Mouse (Mus musculus) MEL (cell line): ENCODE data around the gene Tmc6. TPM values are rescaled to one million over a fixed set of nuclear protein-coding genes. Genes with fewer than 3 reads are reported as not detected.

Experiments
- DNase-seq: peaks from one replicate; pipeline ENCODE4 v3.0.0; 2011; ENCODE audit warnings: low read depth, low spot score
- H3K27ac ChIP-seq: 2 replicates; pipeline ENCODE4 v1.5.1; 2012; ENCODE audit warnings: low read depth, mild to moderate bottlenecking, control low read depth, low read length, moderate library complexity; ENCODE audit not compliant: control insufficient read depth
- H3K27me3 ChIP-seq, 2 experiments: fragments of 150-350 bp in 1 of 2; sonication (generic) in 1 of 2; 2 replicates each; pipeline ENCODE4 v1.6.1; 2012; ENCODE audit warnings: low read length in 2 of 2, mild to moderate bottlenecking in 2 of 2, improper control_type of control experiment in 1 of 2, moderate library complexity in 1 of 2; ENCODE audit not compliant: insufficient read depth in 2 of 2, control insufficient read depth in 1 of 2
- H3K36me3 ChIP-seq, 2 experiments: 2 replicates each; pipeline ENCODE4 v1.6.1; 2012 to 2014; ENCODE audit warnings: low read length in 2 of 2, improper control_type of control experiment in 1 of 2, inconsistent platforms in 1 of 2, mild to moderate bottlenecking in 1 of 2; ENCODE audit not compliant: insufficient read depth in 2 of 2, control insufficient read depth in 1 of 2
- H3K4me1 ChIP-seq, 2 experiments: fragments of 150-350 bp in 1 of 2; sonication (generic) in 1 of 2; 2 replicates each; pipeline ENCODE4 v1.6.1; 2012; ENCODE audit warnings: low read length in 2 of 2, improper control_type of control experiment in 1 of 2, mild to moderate bottlenecking in 1 of 2; ENCODE audit not compliant: insufficient read depth in 2 of 2, control insufficient read depth in 1 of 2
- H3K4me3 ChIP-seq, 2 experiments: fragments of 150-350 bp in 1 of 2; sonication (generic) in 1 of 2; 2 replicates each; pipeline ENCODE4 v1.5.1; 2012; ENCODE audit warnings: low read depth in 2 of 2, low read length in 2 of 2, mild to moderate bottlenecking in 2 of 2, moderate library complexity in 2 of 2, control low read depth in 1 of 2, improper control_type of control experiment in 1 of 2; ENCODE audit not compliant: control insufficient read depth in 1 of 2, insufficient read depth in 1 of 2
- H3K79me2 ChIP-seq: 2 replicates; pipeline ENCODE4 v1.6.1; 2012; ENCODE audit warnings: mild to moderate bottlenecking, low read length, moderate library complexity; ENCODE audit not compliant: control insufficient read depth, poor library complexity, insufficient read depth
- H3K9ac ChIP-seq: 2 replicates; pipeline ENCODE4 v1.6.1; 2012; ENCODE audit warnings: low read depth, mild to moderate bottlenecking, control low read depth, low read length, moderate library complexity; ENCODE audit not compliant: control insufficient read depth, poor library complexity, severe bottlenecking
- H3K9me3 ChIP-seq: fragments of 150-350 bp; sonication (generic); replicated peaks from 2 replicates; pipeline ENCODE4 v1.6.1; 2012; ENCODE audit warnings: mild to moderate bottlenecking, low read length, improper control_type of control experiment, moderate library complexity; ENCODE audit not compliant: insufficient read depth
- CHD1 ChIP-seq: IDR thresholded peaks from 2 replicates; pipeline ENCODE4 v1.6.1; 2012; ENCODE audit warnings: low read depth, mild to moderate bottlenecking, inconsistent platforms, low read length, improper control_type of control experiment
- CHD2 ChIP-seq: IDR thresholded peaks from 2 replicates; pipeline ENCODE4 v1.6.1; 2011; ENCODE audit warnings: low read length, improper control_type of control experiment
- E2F4 ChIP-seq: IDR thresholded peaks from 2 replicates; pipeline ENCODE4 v1.6.1; 2011; ENCODE audit warnings: low read depth, low read length, improper control_type of control experiment, borderline replicate concordance
- ELF1 ChIP-seq: IDR thresholded peaks from 2 replicates; pipeline ENCODE4 v1.6.1; 2014; ENCODE audit warnings: low read depth, mild to moderate bottlenecking, inconsistent platforms, low read length, improper control_type of control experiment, moderate library complexity
- ETS1 ChIP-seq: IDR thresholded peaks from 2 replicates; pipeline ENCODE4 v1.6.1; 2012; ENCODE audit warnings: low read depth, mild to moderate bottlenecking, inconsistent platforms, low read length, improper control_type of control experiment, moderate library complexity
- HCFC1 ChIP-seq: IDR thresholded peaks from 2 replicates; pipeline ENCODE4 v1.6.1; 2012; ENCODE audit warnings: low read depth, mild to moderate bottlenecking, inconsistent platforms, low read length, improper control_type of control experiment, moderate library complexity
- JUND ChIP-seq: IDR thresholded peaks from 2 replicates; pipeline ENCODE4 v1.6.1; 2011; ENCODE audit warnings: low read depth, mild to moderate bottlenecking, improper control_type of control experiment, low read length
- KAT2A ChIP-seq: conservative IDR thresholded peaks from 2 replicates; pipeline ENCODE4 v1.6.1; 2012; ENCODE audit warnings: low read depth, low read length, improper control_type of control experiment, inconsistent platforms
- MAFK ChIP-seq: IDR thresholded peaks from 2 replicates; pipeline ENCODE4 v1.6.1; 2011; ENCODE audit warnings: low read depth, mild to moderate bottlenecking, low read length, improper control_type of control experiment, borderline replicate concordance
- MEF2A ChIP-seq: IDR thresholded peaks from 2 replicates; pipeline ENCODE4 v1.6.1; 2014; ENCODE audit warnings: low read depth, mild to moderate bottlenecking, inconsistent platforms, low read length, improper control_type of control experiment; ENCODE audit not compliant: poor library complexity, insufficient replicate concordance, severe bottlenecking; ENCODE audit errors: extremely low read depth
- NELFE ChIP-seq: IDR thresholded peaks from 2 replicates; pipeline ENCODE4 v1.6.1; 2011; ENCODE audit warnings: low read depth, low read length, improper control_type of control experiment
- NRF1 ChIP-seq: IDR thresholded peaks from 2 replicates; pipeline ENCODE4 v1.6.1; 2014; ENCODE audit warnings: low read depth, mild to moderate bottlenecking, inconsistent platforms, low read length, improper control_type of control experiment, moderate library complexity; ENCODE audit not compliant: poor library complexity, insufficient read depth, severe bottlenecking
- POLR2A ChIP-seq, 2 experiments: IDR thresholded peaks; 2 replicates each; pipeline ENCODE4 v1.6.1; 2011 to 2012; ENCODE audit warnings: low read length in 2 of 2, mild to moderate bottlenecking in 2 of 2, control low read depth in 1 of 2, improper control_type of control experiment in 1 of 2, low read depth in 1 of 2, moderate library complexity in 1 of 2; ENCODE audit not compliant: control insufficient read depth in 1 of 2, insufficient read depth in 1 of 2, poor library complexity in 1 of 2
- POLR2AphosphoS2 ChIP-seq: IDR thresholded peaks from 2 replicates; pipeline ENCODE4 v1.6.1; 2011; ENCODE audit warnings: low read length, improper control_type of control experiment
- RCOR1 ChIP-seq: IDR thresholded peaks from 2 replicates; pipeline ENCODE4 v1.6.1; 2012; ENCODE audit warnings: low read depth, mild to moderate bottlenecking, inconsistent platforms, low read length, improper control_type of control experiment
- TAL1 ChIP-seq: IDR thresholded peaks from 2 replicates; pipeline ENCODE4 v1.6.1; 2012; ENCODE audit warnings: mild to moderate bottlenecking, inconsistent platforms, low read length, moderate library complexity, mixed read lengths
- TCF12 ChIP-seq: IDR thresholded peaks from 2 replicates; pipeline ENCODE4 v1.6.1; 2014; ENCODE audit warnings: low read depth, mild to moderate bottlenecking, inconsistent platforms, low read length, improper control_type of control experiment, moderate library complexity
- UBTF ChIP-seq: IDR thresholded peaks from 2 replicates; pipeline ENCODE4 v1.6.1; 2012; ENCODE audit warnings: low read depth, mild to moderate bottlenecking, inconsistent platforms, low read length, improper control_type of control experiment, moderate library complexity, borderline replicate concordance; ENCODE audit not compliant: insufficient read depth
- ZMIZ1 ChIP-seq: IDR thresholded peaks from 2 replicates; pipeline ENCODE4 v1.6.1; 2012; ENCODE audit warnings: low read depth, mild to moderate bottlenecking, inconsistent platforms, low read length, improper control_type of control experiment, moderate library complexity
- ZNF384 ChIP-seq: IDR thresholded peaks from 2 replicates; pipeline ENCODE4 v1.6.1; 2012; ENCODE audit warnings: low read depth, mild to moderate bottlenecking, inconsistent platforms, low read length, improper control_type of control experiment
- polyA plus RNA-seq, 2 experiments: library from polyadenylated mRNA; stranded (reverse) in 1 of 2; unstranded in 1 of 2; fragments of >175 nt in 1 of 2; fragments of >200 nt in 1 of 2; gene quantifications; 2 replicates each; pipeline versions ENCODE4 v1.2.1 to v1.2.4; 2012; ENCODE audit warnings: low replicate concordance in 2 of 2, low read depth in 1 of 2; ENCODE audit not compliant: insufficient read length in 2 of 2, insufficient read depth in 1 of 2, missing spikeins in 1 of 2
- total RNA-seq: library from RNA; depleted of rRNA; stranded (reverse); fragments of 300-350 nt; gene quantifications from 2 replicates; pipeline ENCODE4 v1.2.3, GENCODE M21; 2012

Gene Tmc6
- total and polyA plus RNA-seq, 3 experiments = 48.8 to 61.2 TPM; not detected in 1

- H3K4me1 ChIP-seq = peaks cover 8 to 34% of the 10 kb centered on the region in 2 experiments
- H3K27me3 ChIP-seq = no peaks in the 10 kb centered on the region
These were observed 41.4 kb upstream of the Tmc6 start for GRCm38 (mm10) chr11:117823411-117823810.

DNA sequence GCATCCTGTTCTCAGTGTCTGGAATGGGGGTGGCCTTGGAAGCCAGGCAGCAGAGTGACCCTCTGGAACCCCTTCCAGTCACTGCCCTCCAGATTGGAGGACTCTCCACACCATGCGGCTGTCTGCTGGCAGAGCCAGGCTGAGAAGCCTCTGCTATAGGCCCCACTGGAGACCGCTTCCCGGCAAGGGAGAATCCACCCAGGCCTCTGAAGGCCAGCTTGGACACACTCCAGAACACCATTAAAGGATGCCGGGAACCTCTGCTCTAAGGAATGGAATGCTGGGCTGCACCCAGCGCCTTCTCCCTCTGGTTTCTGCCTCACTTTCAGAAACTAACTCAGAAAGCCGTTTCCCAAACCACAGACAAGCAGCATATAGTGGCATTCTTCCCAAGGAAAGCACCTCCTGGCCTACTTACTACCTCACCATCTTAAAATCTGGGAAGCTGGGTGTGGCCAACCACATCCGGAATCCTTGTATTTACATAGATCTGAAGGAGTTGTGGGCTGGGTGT, 40.8 kb upstream of the Tmc6 start:
- Histone ChIP-seq H3K4me1 (peaks cover 6 to 28% of the 10 kb centered on the region in 2 experiments; a peak in 3 of 4 replicates), H3K36me3 (peaks cover 4 to 16% of the 10 kb centered on the region in 2 experiments; a peak in 3 of 4 replicates), H3K4me3 (no peak overlapping the region), H3K27me3 (no peaks in the 10 kb centered on the region), H3K9ac (no peak overlapping the region), H3K27ac (no peak overlapping the region), H3K79me2 (peaks cover 24% of the 10 kb centered on the region), H3K9me3 (no peaks in the 10 kb centered on the region)
- no peak for DNase-seq
- TF ChIP-seq UBTF (no peak), NRF1 (no peak), POLR2A (IDR thresholded peaks at IDR 0.05; ENCODE audit: control insufficient read depth in 1 of 2, insufficient read depth in 1 of 2, low read depth in 1 of 2, low read length in 2 of 2, poor library complexity in 1 of 2) (peak in 1 of 2 experiments; percentile 25; a peak in 1 of 4 replicates)

More at GRCm38 (mm10) chr11:117823411-117823810, 41.4 kb upstream of the Tmc6 start:
- H3K79me2 ChIP-seq = peaks cover 24% of the 10 kb centered on the region
- DNase-seq = no peak
- peaks cover 4 to 19% of the 10 kb centered on the region in 2 experiments; a peak in 3 of 4 replicates for H3K36me3 ChIP-seq
- H3K4me3 ChIP-seq = no peak overlapping the region
- H3K9ac ChIP-seq = no peak overlapping the region
- no peak for TF ChIP-seq UBTF
- TF ChIP-seq KAT2A = no peak
- TF ChIP-seq NRF1 = no peak
- no peak for TF ChIP-seq POLR2AphosphoS2
- no peak for TF ChIP-seq TAL1
- TF ChIP-seq, all 39 proteins: peak for 0
- Histone ChIP-seq H3K9me3 (no peaks in the 10 kb centered on the region), H3K27ac (no peak overlapping the region)

DNA sequence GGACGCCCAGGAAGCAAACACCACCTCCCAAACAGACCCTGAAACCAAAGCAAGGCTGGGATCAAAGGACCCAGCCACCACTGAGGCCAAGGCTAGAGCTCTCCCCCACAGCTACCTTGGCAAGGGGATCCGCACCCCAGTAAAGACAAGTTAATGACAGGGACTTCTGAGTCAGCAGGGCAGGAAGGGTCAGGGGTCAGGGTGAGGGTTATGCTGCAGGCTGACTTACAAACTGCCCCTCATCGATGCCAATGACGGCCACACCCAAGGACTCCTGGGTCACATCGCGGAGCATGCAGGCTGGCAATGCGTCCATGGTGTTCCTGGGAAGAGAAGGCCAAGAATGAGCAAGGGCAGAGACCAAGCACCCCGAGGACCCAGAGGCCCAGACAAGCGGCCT, 39.9 kb upstream of the Tmc6 start:
- H3K79me2 ChIP-seq = peaks cover 24% of the 10 kb centered on the region
- H3K27ac ChIP-seq = no peak overlapping the region
- DNase-seq = no peak
- H3K9ac ChIP-seq = no peak overlapping the region
- no peak for TF ChIP-seq TCF12
- TF ChIP-seq NELFE = no peak
- TF ChIP-seq ELF1 = no peak
- TF ChIP-seq ZNF384 = no peak
- no peak for TF ChIP-seq NRF1
- no peak for TF ChIP-seq UBTF
- TF ChIP-seq HCFC1 = no peak
- no peak for TF ChIP-seq ETS1
- TF ChIP-seq MEF2A = no peak
- no peak for TF ChIP-seq RCOR1
- no peak for TF ChIP-seq MAFK
- TF ChIP-seq JUND = no peak
- no peak for TF ChIP-seq ZMIZ1
- no peak for TF ChIP-seq KAT2A
- no peak for TF ChIP-seq CHD2
- TF ChIP-seq CHD1 = no peak
- no peak for TF ChIP-seq E2F4
- H3K36me3 ChIP-seq = peaks cover 4 to 12% of the 10 kb centered on the region in 2 experiments; a peak in 2 of 4 replicates
- H3K4me1 ChIP-seq = peaks cover 3 to 18% of the 10 kb centered on the region in 2 experiments; a peak in 3 of 4 replicates
- H3K4me3 ChIP-seq = no peak overlapping the region
- H3K27me3 ChIP-seq = no peaks in the 10 kb centered on the region
- H3K9me3 ChIP-seq = no peaks in the 10 kb centered on the region
